Mouse (Mus musculus): ENCODE results near the gene Slc8a1.

- TF ChIP-seq CTCF (IDR thresholded peaks at IDR 0.05; ENCODE audit: low read depth), result no peak
- TF ChIP-seq EP300 (IDR thresholded peaks at IDR 0.05; ENCODE audit: low read depth), result no peak
Measured at GRCm38 (mm10) chr17:81360032-81360431, 378.1 kb downstream of the Slc8a1 start.

Measured in heart, postnatal 0 days (tissue).